Mouse (Mus musculus) telencephalon, adult 2 months (tissue): Measurements from ENCODE around the gene Olfr54.
A peak's percentile ranks its signal among the peaks of the same experiment; 100 is the strongest.
"Not testable (repeated sequence)": the region's sequence is repeated elsewhere in the genome, so short reads cannot be mapped to it uniquely, and the experiment has no call there.

Source experiments
- DNase-seq: peaks from one replicate; pipeline ENCODE4 v3.0.0-alpha.2; 2011; ENCODE audit warnings: low read depth, low spot score

Olfr54 gene

GRCm38 (mm10) chr11:51013936-51014335 lies at the start of gene Olfr54:
Gene Olfr54 (plus strand): TSS chr11:51014236.
- no peak for DNase-seq

- no peak for DNase-seq
These were observed 49.1 kb upstream of the Olfr54 start for GRCm38 (mm10) chr11:50964886-50965285.

- DNase-seq, result no peak
These were observed 47.8 kb upstream of the Olfr54 start, which contains the start of gene Olfr1378 for GRCm38 (mm10) chr11:50966230-50966629. Gene Olfr1378 (plus strand): TSS chr11:50966530.

GRCm38 (mm10) chr11:50977216-50977615 lies 36.8 kb upstream of the Olfr54 start:
- no peak for DNase-seq

- no peak for DNase-seq
These were observed 32.4 kb upstream of the Olfr54 start, which contains the start of gene Olfr1377 for GRCm38 (mm10) chr11:50981667-50982066. Gene Olfr1377 (plus strand): TSS chr11:50981967.

GRCm38 (mm10) chr11:51003296-51003695 lies 10.7 kb upstream of the Olfr54 start, which contains the start of gene Olfr51:
Gene Olfr51 (plus strand): TSS chr11:51003596.
- DNase-seq, result no peak

GRCm38 (mm10) chr11:51011821-51012220 lies 2.2 kb upstream of the Olfr54 start:
- DNase-seq, result no peak

- no peak for DNase-seq
These were observed 2.3 kb downstream of the Olfr54 start for GRCm38 (mm10) chr11:51016341-51016740.

- not testable (repeated sequence) for DNase-seq
These were observed 12.8 kb downstream of the Olfr54 start for GRCm38 (mm10) chr11:51026811-51027210.

- DNase-seq, result not testable (repeated sequence)
These were observed 15.3 kb downstream of the Olfr54 start for GRCm38 (mm10) chr11:51029381-51029780.

GRCm38 (mm10) chr11:51030225-51030624 lies 16.2 kb downstream of the Olfr54 start:
- DNase-seq, result no peak

- no peak for DNase-seq
These were observed 18.8 kb downstream of the Olfr54 start for GRCm38 (mm10) chr11:51032851-51033250.

- not testable (repeated sequence) for DNase-seq
These were observed 20.1 kb downstream of the Olfr54 start for GRCm38 (mm10) chr11:51034141-51034540.

GRCm38 (mm10) chr11:51035951-51036350 lies 21.9 kb downstream of the Olfr54 start:
- DNase-seq, result no peak

GRCm38 (mm10) chr11:51044776-51045175 lies 30.7 kb downstream of the Olfr54 start:
- DNase-seq, result not testable (repeated sequence)

- not testable (repeated sequence) for DNase-seq
These were observed 33.8 kb downstream of the Olfr54 start, which contains the start of gene Olfr1375 for GRCm38 (mm10) chr11:51047809-51048208. Gene Olfr1375 (plus strand): TSS chr11:51048109.

GRCm38 (mm10) chr11:51051678-51052077 lies 37.6 kb downstream of the Olfr54 start:
- no peak for DNase-seq

GRCm38 (mm10) chr11:51053230-51053629 lies 39.2 kb downstream of the Olfr54 start:
- DNase-seq, result no peak

GRCm38 (mm10) chr11:51059151-51059571 lies 45.1 kb downstream of the Olfr54 start, which contains the start of gene Zfp354a:
Gene Zfp354a (plus strand): TSS chr11:51059257.
- peak; percentile 76 for DNase-seq

GRCm38 (mm10) chr11:51059640-51060039 lies 45.6 kb downstream of the Olfr54 start:
- no peak for DNase-seq

- DNase-seq, result no peak
These were observed 46.9 kb downstream of the Olfr54 start for GRCm38 (mm10) chr11:51060981-51061380.

- DNase-seq, result no peak
These were observed 49.2 kb downstream of the Olfr54 start for GRCm38 (mm10) chr11:51063276-51063675.

GRCm38 (mm10) chr11:51063841-51064240 lies 49.8 kb downstream of the Olfr54 start:
- DNase-seq, result peak; percentile 60
